Mouse (Mus musculus) left cerebral cortex, postnatal 4 days (tissue): ENCODE results near the gene Ssxb8. TPM values are rescaled to one million over a fixed set of nuclear protein-coding genes. Genes with fewer than 3 reads are reported as not detected.
"Not testable (repeated sequence)": the region's sequence is repeated elsewhere in the genome, so short reads cannot be mapped to it uniquely, and the experiment has no call there.

Source experiments
- DNase-seq: peaks from one replicate; pipeline ENCODE4 v3.0.0-alpha.2; 2022
- intact Hi-C: fragments of 180-260 bp; cut with DNase I; formaldehyde crosslinking; loops from one replicate; pipeline ENCODE4 v1.15.1; 2025
- total RNA-seq, 2 experiments: library from RNA; stranded (reverse); gene quantifications; 2 replicates each; pipeline ENCODE4 v1.2.3; 2021

The Ssxb8 gene
- total RNA-seq: not detected

DNA sequence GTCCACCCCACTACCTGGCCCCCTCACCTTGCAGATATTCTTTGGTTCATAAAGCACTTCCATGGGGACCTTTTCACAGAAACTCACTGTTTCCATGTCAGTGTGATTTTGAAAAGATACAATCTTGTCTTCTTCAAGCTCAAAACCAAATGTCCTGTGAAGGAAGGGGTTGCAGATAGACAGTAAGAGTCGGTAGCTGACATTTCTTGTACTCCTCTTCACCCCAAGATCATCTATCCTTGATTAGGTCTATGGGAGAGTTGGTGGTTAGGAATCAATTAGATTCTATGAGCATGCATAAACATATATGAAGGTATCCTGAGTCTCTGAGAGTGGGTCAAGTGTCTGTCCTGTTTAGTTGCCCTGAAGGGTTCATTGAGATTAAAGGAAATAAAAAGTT, at the start of gene Ssxb8:
Gene Ssxb8, minus strand, starts transcription at position 101 of the 400 bp plus-strand sequence.
- DNase-seq, intact Hi-C loops: not testable (repeated sequence)

DNA sequence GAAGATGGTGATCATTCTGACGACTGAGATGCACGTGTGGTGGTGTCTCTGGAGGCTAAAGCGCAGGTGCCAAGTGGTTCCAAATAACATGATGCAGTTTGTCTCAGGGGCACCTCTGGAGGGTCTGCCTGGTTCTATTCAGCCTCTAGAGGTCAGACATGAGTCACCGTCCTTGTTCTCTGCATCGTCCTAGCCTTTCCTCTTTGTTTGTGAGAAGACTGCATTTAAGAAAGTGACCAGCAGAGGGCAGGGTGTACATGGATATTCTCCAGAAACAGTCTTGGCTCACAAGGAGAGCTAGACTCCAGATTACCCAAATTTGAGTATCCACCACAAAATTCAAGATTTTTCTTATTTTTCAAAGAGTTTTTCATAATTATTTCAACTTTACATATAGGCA, 42.3 kb upstream of the Ssxb8 start:
- DNase-seq: peak; percentile 13
- intact Hi-C loops: loop anchor here (10.0 kb wide), 1 partner anchor 118 kb away; no protein-coding TSS in a partner anchor

DNA sequence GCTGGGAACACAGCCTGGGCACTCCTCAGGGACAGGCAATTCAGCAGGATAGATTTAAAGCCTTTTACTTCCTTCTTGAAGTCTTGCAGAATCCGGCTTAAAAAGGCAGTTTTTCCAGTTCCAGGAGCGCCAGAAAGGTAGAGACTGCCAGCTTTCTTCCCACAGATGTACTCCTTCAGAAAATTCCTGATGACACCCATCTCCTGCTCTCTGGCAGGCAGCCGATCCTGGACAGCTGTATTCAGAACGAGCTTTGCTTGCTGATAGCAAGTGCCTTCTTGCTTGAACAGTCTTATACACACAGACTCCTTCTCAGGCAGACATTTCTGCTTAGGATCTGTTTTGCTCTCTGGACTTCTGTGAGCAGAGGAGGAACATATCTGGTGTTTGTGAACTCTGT, 27.6 kb downstream of the Ssxb8 start:
- intact Hi-C loops: no loop called here
- DNase-seq: no peak

Other genes starting within 250 kb of the Ssxb8 start
- not detected for gene Ssxb2, start 229.1 kb downstream of the Ssxb8 start, total RNA-seq
- gene Gm14459, start 165.9 kb downstream of the Ssxb8 start, total RNA-seq: not detected
- not detected for gene Ssxb6, start 142.6 kb downstream of the Ssxb8 start, total RNA-seq
- gene Ssxb3, start 99.0 kb downstream of the Ssxb8 start, total RNA-seq: not detected
- gene Ssx9, start 57.6 kb upstream of the Ssxb8 start, total RNA-seq: not detected
- not detected for gene Ssxb5, start 112.8 kb upstream of the Ssxb8 start, total RNA-seq
- not detected for gene Gm6592, start 153.2 kb upstream of the Ssxb8 start, total RNA-seq
- gene Gm5751, start 183.4 kb upstream of the Ssxb8 start, total RNA-seq: not detected
- gene B630019K06Rik, start 201.5 kb upstream of the Ssxb8 start, total RNA-seq: 10 to 100 TPM; 26.3 to 27.1 TPM